Mouse (Mus musculus) bone marrow macrophage, adult 2 months (primary cell): ENCODE measurements around the gene Znhit2.

Source experiments
- CTCF ChIP-seq: IDR thresholded peaks from 2 replicates; pipeline ENCODE4 v1.5.1; 2012; ENCODE audit warnings: low read depth, mild to moderate bottlenecking, low read length, moderate library complexity
- POLR2A ChIP-seq: IDR thresholded peaks from 2 replicates; pipeline ENCODE4 v1.6.1; 2012; ENCODE audit warnings: mild to moderate bottlenecking, low read depth, low read length, borderline replicate concordance

- TF ChIP-seq POLR2A, result no peak
- no peak for TF ChIP-seq CTCF
These were observed 8.5 kb upstream of the Znhit2 start for GRCm38 (mm10) chr19:6052516-6052915.
